Mouse (Mus musculus) kidney, adult 2 months (tissue): ENCODE measurements at regions not wholly inside any gene's neighbourhood (a gene's known extent, or its start where the extent isn't known, plus 50 kb on each side); places are given as distances from the start of the nearest gene placed in this dataset.

Experiments
- DNase-seq: peaks from one replicate; pipeline ENCODE4 v3.0.0; 2021
- H3K27ac ChIP-seq: fragments of 200-500 bp; 2 replicates; pipeline ENCODE4 v1.5.1; 2012; ENCODE audit warnings: low read depth, low read length, control low read depth, inconsistent platforms; ENCODE audit not compliant: insufficient read depth
- H3K27me3 ChIP-seq: fragments of 200-500 bp; replicated peaks from 2 replicates; pipeline ENCODE4 v1.6.1; 2012; ENCODE audit warnings: mild to moderate bottlenecking, moderate library complexity, low read length, inconsistent platforms; ENCODE audit not compliant: control insufficient read depth, insufficient read depth
- H3K36me3 ChIP-seq: fragments of 200-500 bp; 2 replicates; pipeline ENCODE4 v1.6.1; 2012; ENCODE audit warnings: mild to moderate bottlenecking, moderate library complexity, low read length, inconsistent platforms; ENCODE audit not compliant: control insufficient read depth, insufficient read depth
- H3K4me1 ChIP-seq: fragments of 200-500 bp; 2 replicates; pipeline ENCODE4 v1.6.1; 2011; ENCODE audit warnings: low read length; ENCODE audit not compliant: control insufficient read depth, insufficient read depth
- H3K4me3 ChIP-seq: fragments of 200-500 bp; 2 replicates; pipeline ENCODE4 v1.5.1; 2011; ENCODE audit warnings: mild to moderate bottlenecking, low read depth, low read length, control low read depth; ENCODE audit not compliant: insufficient read depth
- CTCF ChIP-seq: fragments of 200-500 bp; conservative IDR thresholded peaks from 2 replicates; pipeline ENCODE4 v1.5.1; 2011; ENCODE audit warnings: low read depth, mild to moderate bottlenecking, control low read depth, low read length, moderate library complexity, mixed read lengths; ENCODE audit not compliant: insufficient read depth, insufficient read length
- POLR2A ChIP-seq: fragments of 200-500 bp; IDR thresholded peaks from one replicate; pipeline ENCODE4 v1.6.1; 2011; ENCODE audit warnings: low read depth, low read length, control low read depth
- WGBS: fragments of 180-500 bp; shearing (Covaris S2); methylation state at CpG from one replicate; pipeline ENCODE4 v1.1.7; 2018; 5-methylcytosine and 5-hydroxymethylcytosine counted together

DNA sequence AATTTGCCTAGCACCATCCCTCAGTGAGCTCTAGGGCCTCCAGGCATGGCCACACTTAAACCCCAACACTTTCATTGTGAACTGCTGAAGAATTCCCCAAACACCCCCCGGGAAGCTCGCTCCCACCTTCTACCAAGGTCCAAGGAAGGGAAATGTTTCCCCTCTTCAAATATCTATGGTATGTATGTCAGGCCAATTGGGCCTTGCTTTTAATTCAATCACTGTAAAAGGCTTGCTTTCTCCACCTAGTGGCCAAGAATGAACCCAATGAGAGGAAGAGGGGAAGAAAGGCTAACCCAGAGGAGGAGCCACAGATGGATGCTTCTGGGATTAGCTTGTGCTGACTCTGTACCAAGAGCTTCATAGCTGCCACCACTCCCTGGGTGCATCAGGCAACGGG, 336.3 kb upstream of the Tgfbr2 start:
- WGBS: 38% methylated on average over 3 of the region's 3 CpGs

GRCm38 (mm10) chr9:116507756-116508155, 332.6 kb upstream of the Tgfbr2 start:
- 86% methylated on average over 5 of the region's 5 CpGs for WGBS
- Histone ChIP-seq H3K27me3 (no peaks in the 10 kb centered on the region), H3K4me3 (no peak overlapping the region), H3K27ac (no peak overlapping the region), H3K36me3 (no peaks in the 10 kb centered on the region), H3K4me1 (no peaks in the 10 kb centered on the region)
- no peak for DNase-seq
- TF ChIP-seq CTCF: no peak
- TF ChIP-seq POLR2A: no peak

More for the DNA sequence above, 336.3 kb upstream of the Tgfbr2 start:
- Histone ChIP-seq H3K27ac (no peak overlapping the region), H3K27me3 (no peaks in the 10 kb centered on the region), H3K4me3 (no peak overlapping the region), H3K4me1 (no peaks in the 10 kb centered on the region), H3K36me3 (no peaks in the 10 kb centered on the region)
- DNase-seq: peak; percentile 17
- peak; percentile 20; the same call in 1 of the 2 replicates for TF ChIP-seq CTCF
- no peak for TF ChIP-seq POLR2A

DNA sequence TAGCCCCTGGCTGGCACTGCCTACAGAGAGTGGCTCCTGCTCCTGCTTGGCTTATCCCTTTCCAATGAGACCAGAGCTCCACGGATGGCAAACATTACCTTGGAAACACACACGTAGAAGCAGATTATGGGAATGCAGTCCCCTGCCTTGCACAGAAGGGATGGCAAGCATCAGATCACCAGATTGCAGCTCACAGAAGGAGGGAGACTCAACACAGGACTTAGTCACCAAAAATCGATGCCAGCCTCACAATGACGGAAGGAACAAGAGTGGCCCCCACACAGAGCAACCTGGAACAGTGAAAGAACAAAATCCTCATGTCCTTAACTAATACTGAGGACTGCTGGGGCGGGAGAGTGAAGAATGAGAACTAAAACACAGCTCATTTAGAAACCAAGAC, 327.7 kb upstream of the Tgfbr2 start:
- Histone ChIP-seq H3K27ac (no peak overlapping the region), H3K4me3 (no peak overlapping the region), H3K4me1 (no peaks in the 10 kb centered on the region), H3K36me3 (no peaks in the 10 kb centered on the region), H3K27me3 (no peaks in the 10 kb centered on the region)
- DNase-seq: no peak
- TF ChIP-seq POLR2A (no peak), CTCF (no peak)
- 79% methylated on average over 5 of the region's 5 CpGs for WGBS

- no peaks in the 10 kb centered on the region for H3K27me3 ChIP-seq
- H3K4me3 ChIP-seq: no peak overlapping the region
- TF ChIP-seq POLR2A (no peak), CTCF (no peak)
- H3K36me3 ChIP-seq: no peaks in the 10 kb centered on the region
- no peak overlapping the region for H3K27ac ChIP-seq
- no peak for DNase-seq
- no peaks in the 10 kb centered on the region for H3K4me1 ChIP-seq
- WGBS: 92% methylated on average over 3 of the region's 3 CpGs
Observed at GRCm38 (mm10) chr9:116500951-116501350, 325.8 kb upstream of the Tgfbr2 start.

- no peaks in the 10 kb centered on the region for H3K4me1 ChIP-seq
- no peaks in the 10 kb centered on the region for H3K27me3 ChIP-seq
- 93% methylated on average over 2 of the region's 2 CpGs for WGBS
- TF ChIP-seq CTCF (no peak), POLR2A (no peak)
- no peak overlapping the region for H3K27ac ChIP-seq
- no peak for DNase-seq
- H3K4me3 ChIP-seq: no peak overlapping the region
- no peaks in the 10 kb centered on the region for H3K36me3 ChIP-seq
Observed at GRCm38 (mm10) chr9:116491227-116491626, 316.1 kb upstream of the Tgfbr2 start.

DNA sequence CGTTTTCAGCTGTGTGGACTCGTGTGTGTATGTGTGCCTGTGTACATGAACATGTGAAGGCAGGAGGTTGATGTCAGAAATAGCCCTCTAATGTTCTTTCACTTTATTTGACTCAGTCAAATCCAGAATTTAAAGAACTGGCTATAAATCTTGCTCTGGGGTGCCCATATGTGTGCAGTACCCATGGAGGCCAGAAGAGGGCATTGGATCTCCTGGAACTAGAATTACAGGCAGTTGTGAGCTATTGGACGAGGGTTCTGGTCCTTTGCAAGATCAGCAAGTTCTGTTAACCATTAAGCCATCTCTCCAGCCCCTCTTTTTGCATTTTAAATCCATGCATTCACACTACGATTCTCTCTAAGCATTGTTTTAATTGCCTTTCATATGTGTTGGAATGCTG, 314.6 kb upstream of the Tgfbr2 start:
- WGBS: 63% methylated on average over 4 of the region's 4 CpGs
- no peaks in the 10 kb centered on the region for H3K36me3 ChIP-seq
- DNase-seq: peak; percentile 28

GRCm38 (mm10) chr9:116489273-116489672, 314.1 kb upstream of the Tgfbr2 start:
- DNase-seq: no peak
- H3K36me3 ChIP-seq: no peaks in the 10 kb centered on the region
- no peaks in the 10 kb centered on the region for H3K27me3 ChIP-seq
- no peak overlapping the region for H3K27ac ChIP-seq
- H3K4me3 ChIP-seq: no peak overlapping the region
- TF ChIP-seq CTCF: no peak
- TF ChIP-seq POLR2A: no peak
- no peaks in the 10 kb centered on the region for H3K4me1 ChIP-seq
- 72% methylated on average over 5 of the region's 5 CpGs for WGBS

More for the DNA sequence above, 314.6 kb upstream of the Tgfbr2 start:
- Histone ChIP-seq H3K4me1 (no peaks in the 10 kb centered on the region), H3K27me3 (no peaks in the 10 kb centered on the region), H3K27ac (no peak overlapping the region), H3K4me3 (no peak overlapping the region)
- no peak for TF ChIP-seq POLR2A
- TF ChIP-seq CTCF: peak; percentile 44
